Mouse (Mus musculus) mature B cell (primary cell): ENCODE results near the gene Arr3.

Experiments
- in situ Hi-C: fragments of 300-500 bp; cut with MboI; formaldehyde crosslinking; loops from 2 replicates; pipeline ENCODE4 v1.14.3; 2019

The Arr3 gene

GRCm38 (mm10) chrX:100605314-100605713, at the start of gene Arr3:
Gene Arr3, plus strand, starts transcription at chrX:100605497.
- in situ Hi-C loops, result no loop called here

- in situ Hi-C loops, result no loop called here
These were observed 49.3 kb upstream of the Arr3 start for GRCm38 (mm10) chrX:100556026-100556425.

GRCm38 (mm10) chrX:100565696-100566095, 39.6 kb upstream of the Arr3 start:
- in situ Hi-C loops, result no loop called here

GRCm38 (mm10) chrX:100571951-100572350, 33.3 kb upstream of the Arr3 start, which contains the start of gene Awat1:
Gene Awat1, plus strand, starts transcription at chrX:100572251.
- in situ Hi-C loops, result no loop called here

- in situ Hi-C loops, result no loop called here
These were observed 10.5 kb upstream of the Arr3 start, which contains the start of gene P2ry4 for GRCm38 (mm10) chrX:100594791-100595190. Gene P2ry4, minus strand, starts transcription at chrX:100594869.

GRCm38 (mm10) chrX:100597439-100597838, 7.9 kb upstream of the Arr3 start:
- in situ Hi-C loops, result no loop called here

- in situ Hi-C loops, result no loop called here
These were observed 5.5 kb upstream of the Arr3 start for GRCm38 (mm10) chrX:100599755-100600154.

GRCm38 (mm10) chrX:100618488-100618887, 13.2 kb downstream of the Arr3 start:
- in situ Hi-C loops, result no loop called here

GRCm38 (mm10) chrX:100621366-100621765, 16.1 kb downstream of the Arr3 start:
- in situ Hi-C loops, result no loop called here

GRCm38 (mm10) chrX:100624242-100624641, 18.9 kb downstream of the Arr3 start:
- in situ Hi-C loops, result no loop called here

- in situ Hi-C loops, result no loop called here
These were observed 19.8 kb downstream of the Arr3 start for GRCm38 (mm10) chrX:100625146-100625545.

- in situ Hi-C loops, result no loop called here
These were observed 20.2 kb downstream of the Arr3 start, which contains the start of gene Kif4 for GRCm38 (mm10) chrX:100625546-100625801. Gene Kif4, plus strand, starts transcription at chrX:100625737.

GRCm38 (mm10) chrX:100625802-100626793, 20.8 kb downstream of the Arr3 start, which contains the start of gene Pdzd11:
Gene Pdzd11, minus strand, starts transcription at chrX:100626568.
- in situ Hi-C loops, result no loop called here

- in situ Hi-C loops, result no loop called here
These were observed 23.8 kb downstream of the Arr3 start for GRCm38 (mm10) chrX:100629076-100629475.

- in situ Hi-C loops, result no loop called here
These were observed 33.2 kb downstream of the Arr3 start for GRCm38 (mm10) chrX:100638477-100638876.

- in situ Hi-C loops, result no loop called here
These were observed 47.6 kb downstream of the Arr3 start for GRCm38 (mm10) chrX:100652848-100653247.

GRCm38 (mm10) chrX:100664825-100665224, 59.5 kb downstream of the Arr3 start:
- in situ Hi-C loops, result no loop called here
